Mouse (Mus musculus) G1E (cell line): ENCODE measurements around the gene Slfnl1. TPM values are rescaled to one million over a fixed set of nuclear protein-coding genes. Genes with fewer than 3 reads are reported as not detected.

Experiments
- ATAC-seq: 2 replicates; pipeline ENCODE4 v1.8.0; 2016; ENCODE audit warnings: mild to moderate bottlenecking; ENCODE audit not compliant: insufficient number of reproducible peaks, poor library complexity, low FRiP score, severe bottlenecking; ENCODE audit errors: extremely low read depth
- DNase-seq: peaks from one replicate; pipeline ENCODE4 v3.0.0; 2012; ENCODE audit warnings: low spot score
- H3K27me3 ChIP-seq: 2 replicates; pipeline ENCODE4 v1.6.1; 2012; ENCODE audit warnings: mild to moderate bottlenecking, low read length, inconsistent platforms; ENCODE audit not compliant: insufficient read depth
- H3K36me3 ChIP-seq: replicated peaks from 2 replicates; pipeline ENCODE3; 2012; ENCODE audit warnings: mild to moderate bottlenecking, inconsistent platforms
- H3K4me1 ChIP-seq: 2 replicates; pipeline ENCODE4 v1.6.1; 2012; ENCODE audit warnings: low read depth, low read length, inconsistent platforms, mixed read lengths; ENCODE audit not compliant: insufficient read depth
- H3K4me3 ChIP-seq: 2 replicates; pipeline ENCODE4 v1.5.1; 2012; ENCODE audit warnings: low read depth, mild to moderate bottlenecking, inconsistent platforms, low read length, moderate library complexity, mixed read lengths
- H3K9me3 ChIP-seq: replicated peaks from 2 replicates; pipeline ENCODE4 v1.6.1; 2012; ENCODE audit warnings: inconsistent platforms
- CTCF ChIP-seq: IDR thresholded peaks from 2 replicates; pipeline ENCODE4 v1.5.1; 2012; ENCODE audit warnings: low read depth, low read length, inconsistent platforms, mixed read lengths
- GATA1 ChIP-seq: IDR thresholded peaks from 2 replicates; pipeline ENCODE4 v1.6.1; 2012; ENCODE audit warnings: borderline replicate concordance, low read length, inconsistent platforms, mixed read lengths
- GATA2 ChIP-seq: IDR thresholded peaks from 2 replicates; pipeline ENCODE4 v1.6.1; 2012; ENCODE audit warnings: low read depth, low read length, inconsistent platforms, borderline replicate concordance
- POLR2AphosphoS5 ChIP-seq: IDR thresholded peaks from 2 replicates; pipeline ENCODE4 v1.6.1; 2012; ENCODE audit warnings: low read depth, low read length, inconsistent platforms; ENCODE audit not compliant: insufficient replicate concordance
- TAL1 ChIP-seq: conservative IDR thresholded peaks from 2 replicates; pipeline ENCODE4 v1.6.1; 2012; ENCODE audit warnings: low read depth, low read length, inconsistent platforms, mixed read lengths
- polyA plus RNA-seq: library from polyadenylated mRNA; stranded (reverse); fragments of >175 nt; gene quantifications from 2 replicates; pipeline ENCODE4 v1.2.3, GENCODE M21; 2012
- total RNA-seq, 2 experiments: library from RNA; stranded (forward) in 1 of 2; stranded (reverse) in 1 of 2; fragments of 200-1000 nt in 1 of 2; fragments of >200 nt in 1 of 2; fragmentation: Nextera tagmentation in 1 of 2; gene quantifications; 2 replicates each; pipeline ENCODE4 v1.2.3; 2014 to 2017

Gene Slfnl1
- total and polyA plus RNA-seq, 3 experiments = not detected

DNA sequence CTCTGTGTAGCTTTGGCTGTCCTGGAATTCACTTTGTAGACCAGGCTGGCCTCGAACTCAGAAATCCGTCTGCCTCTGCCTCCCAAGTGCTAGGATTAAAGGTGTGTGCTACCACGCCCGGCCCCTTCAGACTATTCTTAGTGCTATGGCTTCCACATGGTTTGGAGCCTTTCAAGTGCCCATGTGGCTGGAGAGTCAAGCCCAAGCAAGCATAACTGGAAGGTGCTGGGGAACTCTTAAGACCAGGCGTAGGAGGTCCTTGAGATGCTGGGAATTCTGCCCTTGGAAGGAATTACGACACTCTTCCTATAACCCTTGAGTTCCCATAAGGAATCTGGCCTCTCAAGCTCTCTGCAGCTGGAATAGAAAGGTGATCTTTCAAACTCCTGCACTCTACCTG, 24.6 kb downstream of the Slfnl1 start:
- no peak for ATAC-seq
- Histone ChIP-seq H3K4me3 (no peak overlapping the region), H3K4me1 (peaks cover 2% of the 10 kb centered on the region; the same call in 1 of the 2 replicates), H3K36me3 (peaks cover 96% of the 10 kb centered on the region), H3K9me3 (no peaks in the 10 kb centered on the region), H3K27me3 (no peaks in the 10 kb centered on the region)
- TF ChIP-seq TAL1 (no peak), CTCF (no peak), GATA2 (no peak), GATA1 (no peak), POLR2AphosphoS5 (no peak)
- no peak for DNase-seq

DNA sequence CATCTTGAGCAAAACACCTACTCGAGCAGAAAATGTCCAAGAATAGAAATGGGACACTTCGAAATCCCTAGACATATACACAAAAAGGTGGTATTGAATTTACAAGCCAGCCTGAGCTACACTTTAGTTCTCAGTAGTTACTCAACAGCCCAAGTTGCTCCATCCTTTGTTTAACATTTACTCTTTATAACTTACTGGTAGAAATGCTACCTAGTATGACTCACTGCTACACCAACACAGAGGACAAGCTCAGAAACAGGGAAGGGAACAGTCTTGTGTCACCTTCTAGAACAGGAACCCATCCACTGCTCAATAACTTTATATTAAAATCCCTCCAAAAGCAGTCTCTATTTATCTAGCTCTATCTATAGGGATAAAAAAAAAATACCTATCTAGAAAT, 33.7 kb downstream of the Slfnl1 start:
- Histone ChIP-seq H3K9me3 (no peaks in the 10 kb centered on the region), H3K36me3 (peaks cover 68% of the 10 kb centered on the region), H3K27me3 (no peaks in the 10 kb centered on the region), H3K4me3 (no peak overlapping the region), H3K4me1 (peaks cover 38% of the 10 kb centered on the region)
- DNase-seq (no peak), ATAC-seq (no peak)
- no peak for TF ChIP-seq TAL1
- TF ChIP-seq POLR2AphosphoS5 = no peak
- no peak for TF ChIP-seq GATA2
- TF ChIP-seq CTCF = no peak
- no peak for TF ChIP-seq GATA1

- Histone ChIP-seq H3K4me3 (peak overlapping the region; percentile 14; the same call in 1 of the 2 replicates), H3K36me3 (peaks cover 48% of the 10 kb centered on the region), H3K4me1 (peaks cover 42% of the 10 kb centered on the region), H3K9me3 (no peaks in the 10 kb centered on the region), H3K27me3 (no peaks in the 10 kb centered on the region)
- TF ChIP-seq GATA2 (no peak), CTCF (no peak), POLR2AphosphoS5 (no peak), TAL1 (no peak), GATA1 (no peak)
- DNase-seq (no peak), ATAC-seq (no peak)
Measured at GRCm38 (mm10) chr4:120568005-120568404, 36.0 kb downstream of the Slfnl1 start.

DNA sequence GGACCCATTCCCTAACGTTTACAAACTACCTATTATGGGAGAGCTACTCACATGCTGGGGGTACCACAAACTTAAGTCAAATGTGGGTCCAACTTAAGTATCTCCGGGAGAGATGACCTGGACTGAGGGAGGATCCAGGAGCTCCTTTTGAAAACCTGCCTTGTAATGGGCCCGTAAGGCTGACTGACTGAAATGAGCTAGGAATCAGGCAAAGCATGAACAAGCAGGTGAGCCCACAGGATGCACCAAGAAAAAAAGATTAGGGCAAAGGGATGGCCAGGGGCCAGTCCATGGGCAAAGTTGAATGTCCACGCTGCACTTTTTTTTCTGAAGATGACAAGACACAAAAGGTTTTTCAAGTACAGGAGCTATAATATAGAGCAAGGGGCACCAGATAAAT, 37.0 kb downstream of the Slfnl1 start:
- TF ChIP-seq TAL1 (no peak), GATA2 (no peak), CTCF (no peak), POLR2AphosphoS5 (no peak), GATA1 (no peak)
- Histone ChIP-seq H3K9me3 (no peaks in the 10 kb centered on the region), H3K4me3 (peak overlapping the region; percentile 88), H3K36me3 (peaks cover 38% of the 10 kb centered on the region), H3K4me1 (peaks cover 38% of the 10 kb centered on the region), H3K27me3 (no peaks in the 10 kb centered on the region)
- DNase-seq (no peak), ATAC-seq (no peak)

DNA sequence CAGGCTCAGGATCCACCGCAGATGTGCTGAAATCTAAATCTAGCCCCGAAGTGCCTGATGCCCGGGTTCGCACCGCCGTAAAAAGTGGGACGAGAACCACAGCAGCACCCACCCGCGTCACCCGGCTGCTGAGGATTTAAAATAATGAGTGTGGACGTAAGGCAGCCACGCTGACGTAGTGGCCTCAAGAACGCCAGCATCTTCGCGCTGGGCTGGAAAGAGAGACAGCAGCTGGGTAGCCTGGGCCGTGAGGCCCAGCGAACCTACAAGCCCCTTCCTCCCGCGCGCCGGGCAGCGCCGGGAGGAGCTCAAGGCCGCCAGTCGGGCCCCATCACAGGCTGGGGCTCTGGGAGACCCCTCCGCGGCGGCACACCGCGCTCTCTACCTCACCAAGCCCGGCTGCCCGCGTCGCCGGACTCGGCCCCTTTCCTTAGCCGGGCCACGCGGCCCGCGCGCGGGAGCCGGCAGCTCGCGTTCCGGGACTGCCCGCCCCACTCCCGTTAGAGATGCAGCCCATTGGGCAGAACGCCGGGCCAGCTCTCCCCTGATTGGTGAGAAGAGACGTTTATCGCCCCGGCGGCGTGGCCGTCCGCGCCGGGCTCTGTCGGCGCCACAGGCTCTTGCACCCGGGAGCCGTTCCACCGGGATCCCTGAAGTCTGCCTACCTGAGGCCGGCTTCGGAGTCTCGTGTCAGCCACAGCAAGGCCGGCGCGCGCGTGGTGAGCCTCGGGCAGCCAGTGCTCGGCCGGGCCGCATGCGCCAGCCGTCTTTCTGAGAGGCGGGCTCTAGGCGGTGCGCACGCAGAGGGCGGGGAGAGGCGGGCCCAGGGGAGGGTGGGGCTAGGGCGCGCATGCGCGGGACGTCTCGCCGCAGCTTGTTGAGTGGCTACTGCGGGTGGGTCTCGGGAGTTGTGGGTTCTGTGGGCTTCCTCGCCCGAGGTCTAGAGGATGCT, 37.7 kb downstream of the Slfnl1 start, which contains the start of gene Ctps:
Ctps (minus strand) TSS at position 791 of the 952 bp plus-strand sequence.
- TF ChIP-seq CTCF = no peak
- no peaks in the 10 kb centered on the region for H3K9me3 ChIP-seq
- DNase-seq (peak; percentile 98), ATAC-seq (peak; percentile 78)
- H3K4me3 ChIP-seq = peak within 1 kb of the TSS; percentile 88
- peaks cover 30% of the 10 kb centered on the region for H3K36me3 ChIP-seq
- H3K27me3 ChIP-seq = no peaks in the 10 kb centered on the region
- peaks cover 34% of the 10 kb centered on the region for H3K4me1 ChIP-seq

DNA sequence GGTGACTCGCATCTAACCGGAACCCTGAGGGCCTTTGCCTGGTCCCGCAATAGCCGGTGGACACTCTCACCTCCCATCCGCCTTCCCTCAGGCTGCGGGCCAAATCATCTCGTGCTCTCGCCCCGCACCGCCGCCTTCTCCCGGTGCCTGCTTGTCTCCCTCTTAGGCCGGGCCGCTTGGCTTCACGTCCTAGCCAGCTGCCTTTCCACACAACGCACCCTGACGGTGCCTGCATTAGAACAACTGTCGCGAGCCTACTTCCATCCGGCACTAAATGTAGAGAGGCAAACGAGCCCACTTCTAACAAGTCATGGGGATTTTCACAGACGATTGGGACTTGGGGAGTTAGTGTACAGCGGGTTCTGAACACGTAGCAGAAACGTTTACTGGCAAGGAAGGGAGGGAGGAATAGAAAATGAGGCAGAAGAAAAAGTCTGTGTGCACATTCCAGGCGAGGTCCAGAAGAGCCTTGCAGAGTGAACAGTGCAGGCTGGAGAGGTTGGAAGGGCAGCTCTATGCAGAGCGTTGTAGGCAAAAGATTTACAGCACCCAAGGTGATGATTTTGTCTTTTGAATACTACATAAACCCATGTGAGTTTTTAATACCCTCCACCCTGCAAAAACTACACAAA, 38.5 kb downstream of the Slfnl1 start:
- TF ChIP-seq CTCF = no peak
- no peak for TF ChIP-seq POLR2AphosphoS5
- TF ChIP-seq GATA2 = no peak
- no peak for TF ChIP-seq TAL1
- TF ChIP-seq GATA1 = no peak
- DNase-seq (no peak), ATAC-seq (0 out of 2 replicates have a peak, but pooled peaks have one; percentile 2)
- peak overlapping the region; percentile 88 for H3K4me3 ChIP-seq
- H3K36me3 ChIP-seq = peaks cover 22% of the 10 kb centered on the region
- no peaks in the 10 kb centered on the region for H3K27me3 ChIP-seq
- no peaks in the 10 kb centered on the region for H3K9me3 ChIP-seq
- H3K4me1 ChIP-seq = peaks cover 33% of the 10 kb centered on the region
